Mouse (Mus musculus): ENCODE results near the gene Atg9b.

- no peak for TF ChIP-seq CTCF (IDR thresholded peaks at IDR 0.05; ENCODE audit: low read depth, low read length)
- no peak for TF ChIP-seq POLR2A (IDR thresholded peaks at IDR 0.05; ENCODE audit: borderline replicate concordance, low read depth, low read length)
Observed at GRCm38 (mm10) chr5:24417587-24417986, 25.6 kb upstream of the Atg9b start.
